Mouse (Mus musculus) hindbrain, postnatal 0 days (tissue): Measurements from ENCODE around the gene Inpp5b. TPM values are rescaled to one million over a fixed set of nuclear protein-coding genes. Genes with fewer than 3 reads are reported as not detected.

Source experiments
- ATAC-seq: fragments of 200-750 bp; cut with Nextera tagmentation; 2 replicates; pipeline ENCODE4 v1.8.0; 2017; ENCODE audit warnings: mild to moderate bottlenecking, moderate TSS enrichment, moderate library complexity
- DNase-seq: peaks from one replicate; pipeline ENCODE4 v3.0.0-alpha.2; 2015; ENCODE audit warnings: low spot score
- H3K27ac ChIP-seq: fragments of 300-500 bp; sonication (generic); 2 replicates; pipeline ENCODE4 v1.5.1; 2014; ENCODE audit warnings: mild to moderate bottlenecking
- H3K27me3 ChIP-seq: fragments of 300-500 bp; sonication (generic); 2 replicates; pipeline ENCODE4 v1.6.1; 2014; ENCODE audit warnings: low read length, mixed read lengths; ENCODE audit not compliant: insufficient read depth
- H3K36me3 ChIP-seq: fragments of 300-500 bp; sonication (generic); 2 replicates; pipeline ENCODE4 v1.6.1; 2014; ENCODE audit warnings: low read length, mixed read lengths; ENCODE audit not compliant: insufficient read depth
- H3K4me1 ChIP-seq: fragments of 300-500 bp; sonication (generic); 2 replicates; pipeline ENCODE4 v1.6.1; 2014; ENCODE audit warnings: antibody characterized with exemption, low read length, mixed read lengths; ENCODE audit not compliant: insufficient read depth
- H3K4me2 ChIP-seq: fragments of 300-500 bp; sonication (generic); 2 replicates; pipeline ENCODE4 v1.6.1; 2014; ENCODE audit warnings: low read depth, mild to moderate bottlenecking, low read length, moderate library complexity, mixed read lengths
- H3K4me3 ChIP-seq: fragments of 300-500 bp; sonication (generic); 2 replicates; pipeline ENCODE4 v1.5.1; 2014; ENCODE audit warnings: low read length
- H3K9ac ChIP-seq: fragments of 300-500 bp; sonication (generic); replicated peaks from 2 replicates; pipeline ENCODE4 v1.6.1; 2014; ENCODE audit warnings: mild to moderate bottlenecking, low read length, moderate library complexity, mixed read lengths
- H3K9me3 ChIP-seq: fragments of 300-500 bp; sonication (generic); 2 replicates; pipeline ENCODE4 v1.6.1; 2016; ENCODE audit warnings: low read length, mixed read lengths
- CTCF ChIP-seq: IDR thresholded peaks from 2 replicates; pipeline ENCODE4 v1.5.1; 2016; ENCODE audit warnings: antibody characterized with exemption, control low read depth, low read depth
- WGBS: fragments of 180-500 bp; shearing (Covaris S2); extraction: QIAGEN DNeasy Blood & Tissue Kit; methylation state at CpG from one replicate; pipeline ENCODE4 v1.1.7; 2014; 5-methylcytosine and 5-hydroxymethylcytosine counted together
- microRNA counts: library from miRNA; unstranded; fragments of <30 nt; microRNA quantifications from one replicate; lab custom pipeline; 2015
- microRNA-seq, 2 experiments: library from miRNA; unstranded; fragments of <30 nt; microRNA quantifications; one replicate each; pipeline ENCODE4; 2016
- polyA plus RNA-seq: library from polyadenylated mRNA; unstranded; fragments of >200 nt; fragmentation: Nextera tagmentation; extraction: Ambion mirVana; gene quantifications from 2 replicates; pipeline ENCODE4 v1.2.1, GENCODE M21; 2015
- total RNA-seq: library from RNA; depleted of rRNA; stranded (reverse); fragments of >200 nt; gene quantifications from 2 replicates; pipeline ENCODE4 v1.2.3, GENCODE M21; 2014; rRNA removed

Inpp5b gene
- total and polyA plus RNA-seq, 2 experiments from 2014 or later, result 14.9 to 16.0 TPM

DNA sequence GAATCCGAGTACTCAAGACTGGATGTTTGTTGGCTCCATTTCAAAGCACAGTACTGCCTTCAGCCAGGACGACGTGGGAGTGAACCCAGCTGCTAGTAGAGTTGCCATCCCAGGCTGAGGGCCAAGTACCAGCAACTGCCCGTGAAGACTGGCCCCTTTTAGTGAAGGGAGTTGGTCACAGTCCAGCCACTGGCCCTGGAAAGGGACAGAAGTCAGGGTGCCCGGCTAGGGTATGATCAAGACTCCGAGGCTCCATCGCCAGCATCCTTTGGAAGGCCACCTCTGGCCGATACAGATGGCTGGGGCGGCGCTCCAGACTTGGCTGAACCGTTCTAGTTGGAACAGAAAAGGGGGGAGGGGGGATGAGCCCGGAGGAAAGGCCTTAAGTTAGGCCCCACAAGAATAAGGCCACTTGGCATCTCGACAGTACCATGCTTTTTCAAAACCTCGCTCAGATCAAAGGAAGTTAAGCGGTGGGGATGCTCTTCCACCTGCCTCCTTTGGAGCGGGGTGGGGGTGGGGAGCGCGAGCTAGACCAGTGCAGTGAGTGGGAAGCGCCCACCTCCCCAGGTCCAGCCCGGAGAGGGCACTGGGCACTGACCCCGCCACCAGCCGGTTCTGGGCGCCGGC is 108.1 kb downstream of the Inpp5b start:
- WGBS, result 1% methylated on average over 24 of the region's 24 CpGs

GRCm38 (mm10) chr4:124850261-124850913 is 108.7 kb downstream of the Inpp5b start, which contains the start of gene Yrdc:
Gene Yrdc, plus strand, starts transcription at chr4:124850679.
- peak within 1 kb of the TSS; percentile 98 for H3K27ac ChIP-seq
- no peaks in the 10 kb centered on the region for H3K27me3 ChIP-seq
- H3K9me3 ChIP-seq, result no peaks in the 10 kb centered on the region
- peak within 1 kb of the TSS; percentile 73 for H3K4me2 ChIP-seq
- H3K4me1 ChIP-seq, result peaks cover 12% of the 10 kb centered on the region
- TF ChIP-seq CTCF, result no peak; the same call in 1 of the 2 replicates
- H3K9ac ChIP-seq, result peak within 1 kb of the TSS; percentile 87
- peak; percentile 93 for ATAC-seq
- H3K4me3 ChIP-seq, result peak within 1 kb of the TSS; percentile 93
- WGBS, result 2% methylated on average over 72 of the region's 90 CpGs
- peaks cover 12% of the 10 kb centered on the region for H3K36me3 ChIP-seq
- DNase-seq, result peak; percentile 98

More for the DNA sequence above, 108.1 kb downstream of the Inpp5b start:
- Histone ChIP-seq H3K27ac (peak overlapping the region; percentile 98), H3K9me3 (no peaks in the 10 kb centered on the region), H3K36me3 (peaks cover 11% of the 10 kb centered on the region; the same call in 1 of the 2 replicates), H3K4me1 (peaks cover 12% of the 10 kb centered on the region), H3K4me3 (peak overlapping the region; percentile 93), H3K27me3 (no peaks in the 10 kb centered on the region), H3K9ac (peak overlapping the region; percentile 87), H3K4me2 (peak overlapping the region; percentile 73)
- TF ChIP-seq CTCF, result no peak
- peak; percentile 93 for DNase-seq
- peak; percentile 68 for ATAC-seq

MicroRNA genes within 50 kb of the gene (microRNA counts, 519-probe panel; counts per million panel counts)
- microRNA mmu-miR-697 (lab: Ali Mortazavi, UCI) (not detected), microRNA mmu-miR-698 (lab: Ali Mortazavi, UCI) (not detected)

Small RNA genes within 50 kb of the gene (microRNA-seq; reads per million reads assigned to microRNA genes)
- gene Gm24721 (0 reads per million in 2 experiments), gene Mir697 (0 reads per million in 2 experiments), gene Mir698 (0 reads per million in 2 experiments)

Other genes starting within 250 kb of the Inpp5b start
- gene 3100002H09Rik, start 131.0 kb upstream of the Inpp5b start, total RNA-seq, result 0.26 TPM in 1 of 2 replicates, not detected in the other
- gene 3100002H09Rik, start 131.0 kb upstream of the Inpp5b start, polyA plus RNA-seq, result 0.23 TPM in 1 of 2 replicates, not detected in the other
- 4.8 and 7.0 TPM in 2 replicates for gene Pou3f1, start 85.0 kb upstream of the Inpp5b start, total RNA-seq
- 4.1 and 6.3 TPM in 2 replicates for gene Pou3f1, start 85.0 kb upstream of the Inpp5b start, polyA plus RNA-seq
- 4.0 and 9.0 TPM in 2 replicates for gene Utp11, start 48.2 kb upstream of the Inpp5b start, total RNA-seq
- 31.2 and 39.0 TPM in 2 replicates for gene Utp11, start 48.2 kb upstream of the Inpp5b start, polyA plus RNA-seq
- 7.1 and 7.3 TPM in 2 replicates for gene Fhl3, start 41.1 kb upstream of the Inpp5b start, total RNA-seq
- gene Fhl3, start 41.1 kb upstream of the Inpp5b start, polyA plus RNA-seq, result 2.5 and 3.1 TPM in 2 replicates
- gene Sf3a3, start 27.1 kb upstream of the Inpp5b start, total RNA-seq, result 18.7 and 33.0 TPM in 2 replicates
- 79.7 and 87.9 TPM in 2 replicates for gene Sf3a3, start 27.1 kb upstream of the Inpp5b start, polyA plus RNA-seq
- 7.7 and 17.3 TPM in 2 replicates for gene Mtf1, start 60.3 kb downstream of the Inpp5b start, total RNA-seq
- 23.4 and 24.7 TPM in 2 replicates for gene Mtf1, start 60.3 kb downstream of the Inpp5b start, polyA plus RNA-seq
- gene Yrdc, start 108.8 kb downstream of the Inpp5b start, total RNA-seq, result 52.9 and 76.1 TPM in 2 replicates
- gene Yrdc, start 108.8 kb downstream of the Inpp5b start, polyA plus RNA-seq, result 47.0 and 52.9 TPM in 2 replicates
- gene 1110065P20Rik, start 109.3 kb downstream of the Inpp5b start, total RNA-seq, result 206 and 212 TPM in 2 replicates
- 143 and 152 TPM in 2 replicates for gene 1110065P20Rik, start 109.3 kb downstream of the Inpp5b start, polyA plus RNA-seq
- gene Maneal, start 120.3 kb downstream of the Inpp5b start, total RNA-seq, result 52.3 and 56.9 TPM in 2 replicates
- 9.4 and 9.6 TPM in 2 replicates for gene Maneal, start 120.3 kb downstream of the Inpp5b start, polyA plus RNA-seq
- 28.4 and 49.6 TPM in 2 replicates for gene Epha10, start 139.0 kb downstream of the Inpp5b start, total RNA-seq
- gene Epha10, start 139.0 kb downstream of the Inpp5b start, polyA plus RNA-seq, result 13.7 and 14.2 TPM in 2 replicates
- gene 9930104L06Rik, start 195.2 kb downstream of the Inpp5b start, total RNA-seq, result 12.8 and 15.5 TPM in 2 replicates
- gene 9930104L06Rik, start 195.2 kb downstream of the Inpp5b start, polyA plus RNA-seq, result 9.3 and 9.4 TPM in 2 replicates
- 10.8 and 17.1 TPM in 2 replicates for gene Cdca8, start 197.5 kb downstream of the Inpp5b start, total RNA-seq
- 28.9 and 35.1 TPM in 2 replicates for gene Cdca8, start 197.5 kb downstream of the Inpp5b start, polyA plus RNA-seq
- 0.36 and 13.6 TPM in 2 replicates for gene Rspo1, start 244.6 kb downstream of the Inpp5b start, total RNA-seq
- 0.74 and 0.95 TPM in 2 replicates for gene Rspo1, start 244.6 kb downstream of the Inpp5b start, polyA plus RNA-seq